Mouse (Mus musculus) right cerebral cortex, postnatal 25 days (tissue): ENCODE measurements at regions not wholly inside any gene's neighbourhood (a gene's known extent, or its start where the extent isn't known, plus 50 kb on each side); places are given as distances from the start of the nearest gene placed in this dataset.
A peak's percentile ranks its signal among the peaks of the same experiment; 100 is the strongest.
"Not testable (repeated sequence)": the region's sequence is repeated elsewhere in the genome, so short reads cannot be mapped to it uniquely, and the experiment has no call there.

Source experiments
- DNase-seq: peaks from one replicate; pipeline ENCODE4 v3.0.0; 2022

DNA sequence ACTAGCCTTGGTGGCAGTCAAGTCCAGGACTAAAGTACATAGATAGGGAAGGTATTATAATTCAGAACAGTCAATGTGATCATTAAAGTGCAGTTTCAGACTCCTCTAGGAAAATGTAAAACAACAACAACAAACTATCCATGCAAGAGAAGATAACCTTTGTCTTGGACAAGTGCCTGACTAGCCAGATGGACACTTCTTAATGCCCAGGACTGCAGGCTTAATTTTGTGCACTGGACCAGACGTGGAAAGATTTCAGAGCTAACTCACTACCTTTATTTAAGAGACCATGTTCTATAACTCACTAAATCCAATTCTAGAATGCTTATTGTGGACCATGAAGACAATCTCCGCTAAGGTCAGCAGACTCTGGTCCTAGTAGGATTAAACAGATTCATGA lies 215.6 kb upstream of the Stxbp5 start:
- DNase-seq: no peak

DNA sequence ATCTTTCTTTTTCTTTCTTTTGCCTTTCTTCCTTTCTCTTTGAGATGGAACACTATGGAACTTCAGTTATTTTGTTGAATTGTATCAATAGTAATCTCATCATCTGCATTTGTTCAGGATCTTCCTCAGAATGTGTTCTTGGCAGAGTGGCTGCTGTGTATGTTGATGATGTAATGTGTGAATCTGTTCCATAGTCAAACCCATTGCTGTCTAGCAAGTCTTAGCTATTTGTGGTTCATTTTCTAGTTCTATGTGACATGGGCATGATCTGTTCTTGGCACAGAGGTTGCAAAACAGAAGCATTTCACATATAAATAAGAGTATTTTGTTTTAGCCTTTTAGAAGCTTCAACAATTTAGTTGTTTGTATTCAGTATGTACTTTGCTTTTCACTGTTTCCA lies 212.4 kb upstream of the Stxbp5 start:
- DNase-seq: no peak

DNA sequence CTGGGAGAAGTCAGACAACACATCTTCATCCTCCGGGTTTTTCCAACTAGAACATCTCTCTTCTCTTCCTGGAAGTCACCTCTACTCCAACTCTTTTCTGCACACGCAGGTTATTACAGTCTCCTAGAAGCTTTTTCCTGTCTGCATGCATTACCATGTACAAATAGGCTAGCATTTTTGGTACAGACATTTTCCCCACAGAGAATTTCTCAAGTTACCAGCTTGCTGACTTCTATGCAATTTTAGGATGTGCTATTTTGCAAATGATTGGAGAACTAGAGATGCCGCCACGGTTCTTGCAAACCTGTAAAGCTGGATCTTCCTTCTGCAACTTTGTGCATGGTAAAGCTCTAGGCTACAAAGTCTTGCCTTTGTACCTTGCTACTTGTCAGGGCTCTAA lies 210.2 kb upstream of the Stxbp5 start:
- DNase-seq: no peak

DNA sequence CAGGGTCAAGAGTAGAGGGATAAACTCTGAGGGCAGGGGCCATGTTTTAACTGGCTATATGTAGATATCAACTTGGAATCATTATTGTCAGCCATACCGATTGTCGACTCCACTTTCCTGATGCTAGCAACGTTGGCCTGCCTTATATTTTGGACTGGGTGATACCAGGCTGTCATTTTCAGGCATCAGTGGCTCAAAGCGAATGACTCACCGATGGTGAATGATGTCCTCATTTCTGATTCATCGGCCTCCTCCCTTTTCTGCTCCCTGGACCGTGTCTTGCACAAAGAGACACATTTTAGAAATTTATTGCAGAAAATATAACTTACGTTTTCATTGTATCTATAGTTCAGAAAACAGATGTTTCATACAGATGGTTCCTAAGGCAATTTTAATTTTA lies 209.0 kb upstream of the Stxbp5 start:
- DNase-seq: no peak

DNA sequence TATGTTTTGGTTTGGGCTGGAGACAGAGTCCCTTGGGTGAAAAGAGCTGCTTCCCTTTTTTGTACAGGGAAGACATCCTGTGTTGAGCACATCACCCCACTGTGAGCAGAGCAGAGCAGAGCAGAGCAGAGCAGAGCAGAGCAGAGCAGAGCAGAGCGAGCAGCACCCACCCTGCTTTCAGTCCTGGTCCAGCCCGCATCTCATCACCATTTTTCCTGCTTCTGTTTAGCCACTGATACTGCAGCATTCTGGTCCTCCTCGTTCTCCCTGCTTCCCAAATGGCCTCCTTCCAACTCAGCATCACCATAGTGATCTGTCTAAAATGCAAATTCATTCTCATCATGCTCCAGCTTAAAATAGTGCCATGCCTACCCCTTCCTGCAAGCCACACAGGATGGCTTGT lies 206.2 kb upstream of the Stxbp5 start:
- DNase-seq: peak; percentile 73

DNA sequence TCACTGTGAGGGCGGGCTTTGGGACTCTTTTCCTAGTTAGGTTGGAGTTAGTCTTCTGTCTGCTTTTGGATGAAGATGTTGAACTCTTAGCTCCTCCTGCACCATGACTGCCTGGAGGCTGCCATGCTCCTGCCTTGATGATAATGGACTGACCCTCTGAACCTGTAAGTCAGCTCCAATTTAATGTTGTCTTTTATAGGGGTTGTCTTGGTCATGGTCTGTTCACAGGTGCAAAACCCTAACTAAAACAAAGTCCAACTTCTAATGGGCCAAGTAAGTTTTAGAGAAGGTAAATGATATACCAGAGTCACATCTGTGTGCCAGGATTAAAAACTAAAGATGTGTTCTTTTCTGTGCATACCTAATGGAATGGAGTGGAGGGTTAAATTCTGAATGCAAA lies 205.8 kb upstream of the Stxbp5 start:
- DNase-seq: no peak

DNA sequence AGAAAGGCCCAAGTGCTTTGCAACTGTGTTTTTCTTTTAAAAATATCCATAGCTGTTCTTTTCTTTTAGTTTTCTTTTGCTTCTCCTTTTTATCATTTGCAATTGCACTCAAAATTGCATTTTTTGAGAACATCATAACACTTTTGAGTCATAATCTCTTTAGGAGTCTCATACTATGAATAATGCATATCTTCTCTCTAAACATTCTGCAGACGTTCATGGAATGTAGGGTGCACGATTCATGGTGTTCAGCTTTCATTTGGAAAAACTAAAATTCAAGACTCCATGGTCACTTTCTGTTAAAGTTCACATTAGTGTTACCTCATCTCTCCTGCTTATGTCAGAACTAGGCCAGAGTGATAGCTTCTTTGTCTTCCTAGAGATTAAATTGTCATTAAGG lies 200.8 kb upstream of the Stxbp5 start:
- no peak for DNase-seq

DNA sequence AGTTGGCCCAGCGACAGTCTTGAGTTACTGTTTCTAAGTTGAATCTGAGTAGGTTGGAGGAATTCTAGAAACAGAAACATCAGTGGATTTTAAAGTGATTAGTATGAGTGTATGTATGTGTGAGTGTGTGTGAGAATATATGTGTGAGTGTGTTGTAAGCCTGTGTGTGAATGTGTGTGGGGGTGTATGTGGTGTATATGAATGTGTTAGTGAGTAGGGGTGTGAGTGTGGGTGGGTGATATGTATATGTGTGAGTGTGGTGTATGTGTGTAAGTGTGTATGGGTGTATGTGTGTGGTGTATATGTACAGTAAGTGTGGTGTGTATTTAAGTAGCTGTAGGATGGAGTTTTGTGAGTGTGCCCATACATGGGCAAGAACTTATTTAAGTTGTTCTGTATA lies 197.6 kb upstream of the Stxbp5 start:
- no peak for DNase-seq

DNA sequence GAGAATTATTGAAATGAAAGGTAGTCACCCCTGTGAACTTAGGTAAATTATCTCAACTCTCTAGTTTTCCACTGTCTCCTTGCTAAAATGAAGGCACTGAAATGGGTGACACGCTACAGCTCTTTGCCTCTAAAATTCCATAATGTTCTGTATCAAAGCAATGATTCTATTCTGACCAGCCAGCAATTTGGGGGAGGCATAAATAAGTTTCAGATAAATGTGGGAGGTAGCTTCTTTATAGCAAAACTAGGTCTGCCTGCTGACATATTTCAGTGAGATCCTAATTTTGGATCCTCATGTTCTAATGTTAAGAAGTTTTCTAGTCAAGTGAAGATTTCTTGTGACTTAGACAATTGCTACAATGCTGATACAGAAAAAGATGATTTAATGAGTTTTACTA lies 193.2 kb upstream of the Stxbp5 start:
- no peak for DNase-seq

DNA sequence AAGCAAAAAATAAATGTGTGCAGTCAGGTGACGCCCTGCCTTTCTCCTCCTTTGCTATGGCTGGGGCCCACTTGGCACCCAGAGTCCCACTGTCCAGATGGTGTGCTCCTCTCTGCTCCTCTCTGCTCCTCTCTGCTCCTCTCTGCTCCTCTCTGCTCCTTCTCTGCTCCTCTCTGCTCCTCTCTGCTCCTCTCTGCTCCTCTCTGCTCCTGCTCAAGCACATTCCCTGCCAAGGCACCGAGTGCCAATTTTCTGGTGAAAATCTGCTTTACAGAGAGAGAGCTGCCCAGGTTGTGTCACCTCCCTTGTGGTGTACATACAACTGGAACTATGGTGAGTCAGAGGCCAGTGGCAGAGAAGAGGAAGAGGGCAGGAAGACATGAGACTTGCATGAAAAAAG lies 192.8 kb upstream of the Stxbp5 start:
- DNase-seq: peak; percentile 29

DNA sequence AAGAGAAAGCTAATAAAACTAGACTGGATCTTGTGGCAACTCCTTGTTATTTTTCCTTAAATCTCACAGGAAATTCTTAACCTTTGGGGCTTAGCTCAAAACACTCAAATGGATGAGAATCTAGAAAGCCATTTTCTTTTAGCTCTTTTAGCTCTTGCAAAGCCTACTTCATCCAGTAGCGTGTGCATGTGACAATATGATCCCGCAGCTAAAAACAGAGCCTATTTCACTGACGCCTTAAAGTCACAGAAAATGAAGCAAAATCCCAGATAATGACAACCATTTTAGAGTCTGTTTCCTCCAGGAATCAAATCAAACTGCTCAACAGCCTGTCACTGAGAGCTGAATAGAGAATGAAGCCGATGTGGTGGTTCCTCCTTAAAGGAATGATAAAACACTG lies 185.1 kb upstream of the Stxbp5 start:
- no peak for DNase-seq

DNA sequence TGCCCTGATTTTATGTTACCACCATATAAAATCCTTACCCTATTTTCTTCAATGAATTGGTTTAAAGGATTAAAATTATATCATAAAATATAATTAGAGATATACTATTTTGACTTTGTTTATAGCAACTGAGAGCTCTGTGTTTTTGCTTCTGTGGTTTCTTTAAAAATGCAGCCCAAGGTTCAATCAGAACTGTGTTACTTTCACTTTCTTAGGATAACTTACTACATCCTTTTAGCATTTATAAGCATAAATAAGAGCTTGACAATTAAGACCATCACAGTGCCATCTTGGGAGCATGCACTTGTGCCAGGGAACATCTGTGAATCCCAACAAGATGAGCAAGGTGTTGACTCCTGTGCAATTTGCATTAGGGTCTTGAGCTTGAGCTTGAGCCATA lies 169.3 kb upstream of the Stxbp5 start:
- DNase-seq: no peak

DNA sequence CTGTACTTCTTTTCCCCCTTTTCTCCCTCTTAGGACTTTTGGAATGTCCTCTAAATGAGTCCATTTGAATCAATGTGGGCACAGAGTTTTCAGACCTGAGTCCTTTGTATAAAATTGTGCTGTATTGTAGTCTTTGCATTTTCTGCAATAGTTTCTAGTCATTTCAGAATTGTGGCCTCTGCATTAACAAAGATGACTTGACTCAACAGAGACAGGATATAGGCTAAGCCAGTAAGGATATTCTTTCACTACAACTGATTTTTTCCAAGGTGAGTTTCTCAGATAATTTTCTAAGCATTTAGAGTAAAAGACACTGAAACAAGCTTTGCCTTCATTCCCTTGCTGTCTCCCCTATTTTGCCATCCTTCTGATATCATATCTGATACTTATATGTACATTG lies 168.8 kb upstream of the Stxbp5 start:
- not testable (repeated sequence) for DNase-seq

DNA sequence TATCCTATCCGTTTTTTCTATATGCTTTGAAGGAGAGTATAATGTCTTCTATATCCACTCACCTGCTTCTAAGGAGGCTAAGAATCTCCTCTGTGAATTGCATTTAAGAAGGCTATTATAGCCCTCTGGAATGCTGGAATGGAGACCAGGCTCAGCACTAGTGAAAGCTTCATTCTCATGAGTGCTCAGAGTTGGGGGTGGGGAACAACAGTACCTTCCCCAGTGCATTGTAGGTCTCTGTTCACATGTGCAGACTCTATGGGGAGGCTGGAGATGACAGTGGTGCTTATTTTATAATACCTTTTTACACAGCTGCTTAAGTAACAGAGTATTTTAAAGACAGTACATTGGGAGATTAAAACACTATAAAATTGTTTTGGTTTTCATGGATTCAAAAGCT lies 145.9 kb upstream of the Stxbp5 start:
- no peak for DNase-seq

DNA sequence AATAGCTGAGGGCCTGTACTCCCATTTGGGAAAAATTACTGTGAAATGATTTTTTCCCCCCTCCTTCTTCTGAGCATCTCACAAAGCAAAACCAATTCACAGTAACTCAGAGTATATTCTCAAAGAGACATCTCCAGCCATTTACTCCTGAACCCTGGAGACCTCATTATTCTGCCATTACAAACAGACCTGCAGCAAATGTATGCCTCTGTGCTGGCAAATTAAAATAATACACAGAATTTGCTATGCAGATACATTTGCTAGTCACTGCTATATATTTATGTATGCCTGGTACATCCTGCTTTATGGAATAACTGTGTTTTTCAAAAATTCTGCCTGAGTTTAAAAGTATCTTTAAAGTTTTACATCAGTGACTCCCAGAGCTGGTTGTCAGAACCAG lies 145.4 kb upstream of the Stxbp5 start:
- no peak for DNase-seq

DNA sequence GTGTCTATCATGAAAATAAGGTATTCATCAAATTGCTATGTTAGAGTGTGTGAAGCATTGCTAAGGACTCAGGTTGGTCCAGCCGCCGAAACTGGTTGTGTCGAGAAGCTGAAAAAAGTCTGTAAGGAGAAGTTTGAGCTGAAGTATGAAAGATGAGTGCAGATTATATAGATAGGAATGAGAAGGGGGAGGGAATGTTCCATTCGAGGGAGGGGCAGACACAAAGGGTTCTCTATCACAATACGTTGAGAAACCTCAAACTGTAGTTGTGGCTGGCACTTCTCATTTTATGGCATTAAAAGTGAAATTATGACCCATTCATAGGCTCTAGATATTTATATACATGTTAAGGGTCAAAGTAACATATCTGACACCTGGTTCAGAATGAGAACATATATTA lies 108.4 kb upstream of the Stxbp5 start:
- DNase-seq: no peak

DNA sequence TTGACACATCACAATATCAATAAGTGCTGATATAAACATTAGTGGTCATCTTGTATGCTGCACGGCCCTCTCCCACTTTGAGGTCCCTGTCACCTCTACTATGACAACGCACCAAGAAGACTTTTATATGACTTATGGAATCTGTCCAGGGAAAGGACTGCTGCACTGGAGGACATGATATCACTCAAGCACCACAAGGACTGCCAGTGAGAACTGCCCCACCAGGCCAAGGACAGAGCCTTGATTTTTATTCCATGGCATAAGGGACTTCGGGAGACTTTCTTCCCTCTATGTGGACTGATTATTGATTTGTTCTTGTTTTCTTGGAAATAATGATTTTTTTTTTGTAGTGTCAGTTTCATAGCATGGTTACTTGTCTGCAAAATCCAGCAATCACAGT lies 97.7 kb upstream of the Stxbp5 start:
- no peak for DNase-seq

DNA sequence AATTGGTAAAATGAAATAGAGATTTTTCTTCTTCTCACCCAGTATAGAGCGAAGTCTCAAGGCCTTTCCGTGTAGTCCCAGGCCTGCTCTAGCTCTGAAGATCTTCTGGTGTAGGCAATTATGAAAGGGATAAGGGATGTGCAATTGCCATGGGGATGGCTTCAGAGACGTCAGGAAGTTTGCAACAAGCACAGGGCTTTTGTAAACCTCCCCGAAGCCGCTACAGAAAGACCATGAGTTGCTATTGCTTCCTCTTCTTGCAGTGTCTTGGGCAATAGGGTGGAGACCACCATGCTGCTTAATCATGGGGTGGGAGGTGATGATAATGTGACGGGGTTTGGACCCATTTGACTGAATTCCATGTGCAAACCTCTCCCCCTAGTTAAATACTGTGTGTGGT lies 95.3 kb upstream of the Stxbp5 start:
- DNase-seq: no peak

DNA sequence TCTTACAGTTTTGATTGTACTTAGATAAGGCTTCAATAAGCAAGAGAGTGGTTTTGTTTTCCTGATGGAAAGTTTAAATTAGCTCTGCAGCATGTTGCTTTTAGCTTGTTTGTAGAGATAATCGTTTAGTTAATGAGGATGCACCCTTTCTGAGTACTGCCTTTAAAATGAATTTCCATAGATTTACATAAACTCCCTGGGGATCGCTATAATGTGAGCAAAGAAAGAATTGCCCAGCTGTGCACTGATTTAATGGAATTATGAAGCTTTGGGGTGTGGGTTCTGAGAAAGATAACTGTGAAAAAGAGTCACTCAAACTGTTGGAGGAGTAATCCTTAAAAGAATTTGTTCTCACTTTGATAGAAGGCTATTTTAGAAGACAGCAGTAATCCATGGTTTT lies 91.9 kb upstream of the Stxbp5 start:
- no peak for DNase-seq

DNA sequence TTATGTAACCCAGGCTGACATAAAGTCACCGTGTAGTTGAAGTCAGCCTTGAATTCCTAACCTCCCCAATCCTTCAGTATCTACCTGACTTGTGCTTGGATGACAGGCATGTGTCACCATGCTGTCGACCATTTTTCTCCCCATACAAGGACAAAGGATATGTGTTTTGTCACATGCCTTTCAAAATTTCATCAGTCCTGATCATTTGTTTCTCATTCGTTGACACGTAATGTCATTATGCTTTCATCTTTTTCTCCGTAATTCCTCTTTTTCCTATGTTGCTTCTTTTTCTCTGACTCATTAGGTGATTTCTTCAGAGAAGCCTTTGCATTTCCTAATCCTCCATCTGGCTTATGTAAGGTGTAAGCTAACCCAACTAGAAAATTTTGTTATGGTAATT lies 84.5 kb upstream of the Stxbp5 start:
- no peak for DNase-seq

DNA sequence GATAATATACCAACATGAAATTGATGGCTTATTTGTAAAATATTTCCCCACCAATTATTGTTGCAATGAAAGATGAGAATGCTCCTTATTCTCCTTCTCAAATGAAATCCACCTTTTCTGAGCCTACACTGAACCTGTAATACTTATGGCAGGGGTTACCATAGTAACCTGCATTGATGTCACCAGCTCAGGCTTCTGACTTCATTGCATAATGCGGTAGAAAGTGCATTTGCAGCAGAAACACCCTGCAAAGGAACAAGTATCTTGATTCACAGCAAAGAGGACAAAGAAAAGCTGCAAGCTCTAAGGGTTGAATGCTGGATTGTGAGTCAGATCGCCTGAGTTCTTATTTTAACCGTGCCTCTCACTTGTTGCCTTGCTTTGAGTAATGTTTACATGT lies 75.5 kb upstream of the Stxbp5 start:
- DNase-seq: peak; percentile 24
